Mouse (Mus musculus) MEL (cell line): ENCODE measurements around the gene Wdfy3.

Experiments used
- CTCF ChIP-seq, 3 experiments: IDR thresholded peaks in 2 of 3; conservative IDR thresholded peaks in 1 of 3; 2 replicates each; pipeline ENCODE4 v1.5.1; 2011 to 2012; ENCODE audit warnings: low read length in 3 of 3, low read depth in 2 of 3, mild to moderate bottlenecking in 2 of 3, improper control_type of control experiment in 1 of 3, inconsistent platforms in 1 of 3, mixed read lengths in 1 of 3, moderate library complexity in 1 of 3; ENCODE audit not compliant: control insufficient read depth in 1 of 3, insufficient read depth in 1 of 3, poor library complexity in 1 of 3, severe bottlenecking in 1 of 3
- EP300 ChIP-seq, 2 experiments: IDR thresholded peaks; 2 replicates each; pipeline ENCODE4 v1.6.1; 2011; ENCODE audit warnings: improper control_type of control experiment in 2 of 2, low read length in 2 of 2, low read depth in 1 of 2, mild to moderate bottlenecking in 1 of 2
- GABPA ChIP-seq: IDR thresholded peaks from 2 replicates; pipeline ENCODE4 v1.6.1; 2012; ENCODE audit warnings: low read depth, mild to moderate bottlenecking, inconsistent platforms, low read length, improper control_type of control experiment, moderate library complexity
- HCFC1 ChIP-seq: IDR thresholded peaks from 2 replicates; pipeline ENCODE4 v1.6.1; 2012; ENCODE audit warnings: low read depth, mild to moderate bottlenecking, inconsistent platforms, low read length, improper control_type of control experiment, moderate library complexity
- MAX ChIP-seq: IDR thresholded peaks from 2 replicates; pipeline ENCODE4 v1.6.1; 2011; ENCODE audit warnings: low read length, improper control_type of control experiment
- NELFE ChIP-seq: IDR thresholded peaks from 2 replicates; pipeline ENCODE4 v1.6.1; 2011; ENCODE audit warnings: low read depth, low read length, improper control_type of control experiment
- POLR2A ChIP-seq, 2 experiments: IDR thresholded peaks; 2 replicates each; pipeline ENCODE4 v1.6.1; 2011 to 2012; ENCODE audit warnings: low read length in 2 of 2, mild to moderate bottlenecking in 2 of 2, control low read depth in 1 of 2, improper control_type of control experiment in 1 of 2, low read depth in 1 of 2, moderate library complexity in 1 of 2; ENCODE audit not compliant: control insufficient read depth in 1 of 2, insufficient read depth in 1 of 2, poor library complexity in 1 of 2
- POLR2AphosphoS2 ChIP-seq: IDR thresholded peaks from 2 replicates; pipeline ENCODE4 v1.6.1; 2011; ENCODE audit warnings: low read length, improper control_type of control experiment
- SIN3A ChIP-seq: IDR thresholded peaks from 2 replicates; pipeline ENCODE4 v1.6.1; 2012; ENCODE audit warnings: low read length, improper control_type of control experiment, inconsistent platforms
- UBTF ChIP-seq: IDR thresholded peaks from 2 replicates; pipeline ENCODE4 v1.6.1; 2012; ENCODE audit warnings: low read depth, mild to moderate bottlenecking, inconsistent platforms, low read length, improper control_type of control experiment, moderate library complexity, borderline replicate concordance; ENCODE audit not compliant: insufficient read depth
- ZC3H11A ChIP-seq: IDR thresholded peaks from 2 replicates; pipeline ENCODE4 v1.6.1; 2012; ENCODE audit warnings: low read depth, mild to moderate bottlenecking, inconsistent platforms, low read length, improper control_type of control experiment

GRCm38 (mm10) chr5:102009606-102010005 is 60.1 kb downstream of the Wdfy3 start:
- TF ChIP-seq HCFC1 = no peak
- no peak for TF ChIP-seq MAX
- no peak for TF ChIP-seq CTCF (IDR thresholded peaks at IDR 0.05 in 2 of 3, conservative IDR thresholded peaks at IDR 0.05 in 1 of 3; ENCODE audit: control insufficient read depth in 1 of 3, insufficient read depth in 1 of 3, low read depth in 2 of 3, low read length in 3 of 3, poor library complexity in 1 of 3, severe bottlenecking in 1 of 3)
- no peak for TF ChIP-seq POLR2A (IDR thresholded peaks at IDR 0.05; ENCODE audit: control insufficient read depth in 1 of 2, insufficient read depth in 1 of 2, low read depth in 1 of 2, low read length in 2 of 2, poor library complexity in 1 of 2)
- no peak for TF ChIP-seq ZC3H11A
- TF ChIP-seq SIN3A = no peak
- TF ChIP-seq GABPA = no peak
- no peak for TF ChIP-seq NELFE
- TF ChIP-seq POLR2AphosphoS2 = no peak
- no peak for TF ChIP-seq EP300 (IDR thresholded peaks at IDR 0.05; ENCODE audit: low read depth in 1 of 2, low read length in 2 of 2)
- no peak for TF ChIP-seq UBTF
